Mouse (Mus musculus) small intestine, adult 2 months (tissue): ENCODE data around the gene Wnk2.

ENCODE experiments used
- CTCF ChIP-seq: fragments of 200-500 bp; IDR thresholded peaks from 2 replicates; pipeline ENCODE4 v1.5.1; 2012; ENCODE audit warnings: low read depth, mild to moderate bottlenecking, control low read depth, inconsistent platforms, low read length, moderate library complexity, mixed read lengths; ENCODE audit not compliant: insufficient replicate concordance, insufficient read length; ENCODE audit errors: extremely low read depth
- POLR2A ChIP-seq: fragments of 200-500 bp; IDR thresholded peaks from 2 replicates; pipeline ENCODE4 v1.6.1; 2012; ENCODE audit warnings: low read depth, mild to moderate bottlenecking, control low read depth, inconsistent platforms, low read length, moderate library complexity

- TF ChIP-seq POLR2A (no peak), CTCF (no peak)
Measured at GRCm38 (mm10) chr13:49196211-49196610, 48.4 kb upstream of the Wnk2 start.
